Mouse (Mus musculus) liver, embryonic 11.5 days (tissue): ENCODE measurements around the gene Loxl1. TPM values are rescaled to one million over a fixed set of nuclear protein-coding genes. Genes with fewer than 3 reads are reported as not detected.

ENCODE experiments used
- ATAC-seq: fragments of 200-750 bp; cut with Nextera tagmentation; replicated peaks from 2 replicates; pipeline ENCODE4 v1.8.0; 2017; ENCODE audit warnings: moderate number of reproducible peaks, mild to moderate bottlenecking, moderate TSS enrichment, moderate library complexity; ENCODE audit not compliant: low FRiP score
- DNase-seq: peaks from one replicate; pipeline ENCODE4 v3.0.0-alpha.2; 2017; ENCODE audit warnings: low spot score
- H3K27ac ChIP-seq: fragments of 300-500 bp; sonication (generic); 2 replicates; pipeline ENCODE4 v1.5.1; 2014; ENCODE audit warnings: mild to moderate bottlenecking, low read depth, low read length, control low read depth
- H3K27me3 ChIP-seq: fragments of 300-500 bp; sonication (generic); replicated peaks from 2 replicates; pipeline ENCODE4 v1.6.1; 2014; ENCODE audit warnings: low read length, mixed read lengths; ENCODE audit not compliant: control insufficient read depth, insufficient read depth
- H3K36me3 ChIP-seq: fragments of 300-500 bp; sonication (generic); 2 replicates; pipeline ENCODE4 v1.6.1; 2014; ENCODE audit warnings: mild to moderate bottlenecking, low read length, moderate library complexity, mixed read lengths; ENCODE audit not compliant: control insufficient read depth, insufficient read depth
- H3K4me1 ChIP-seq: fragments of 300-500 bp; sonication (generic); replicated peaks from 2 replicates; pipeline ENCODE4 v1.6.1; 2014; ENCODE audit warnings: low read length, mixed read lengths; ENCODE audit not compliant: control insufficient read depth, insufficient read depth
- H3K4me2 ChIP-seq: fragments of 300-500 bp; sonication (generic); 2 replicates; pipeline ENCODE4 v1.6.1; 2014; ENCODE audit warnings: mild to moderate bottlenecking, control low read depth, moderate library complexity
- H3K4me3 ChIP-seq: fragments of 300-500 bp; sonication (generic); 2 replicates; pipeline ENCODE4 v1.5.1; 2014; ENCODE audit warnings: low read depth, low read length, control low read depth
- H3K9ac ChIP-seq: fragments of 300-500 bp; sonication (generic); 2 replicates; pipeline ENCODE4 v1.6.1; 2014; ENCODE audit warnings: low read depth, low read length, control low read depth
- H3K9me3 ChIP-seq: fragments of 300-500 bp; sonication (generic); 2 replicates; pipeline ENCODE4 v1.6.1; 2016; ENCODE audit warnings: low read length, inconsistent platforms, mixed read lengths; ENCODE audit not compliant: control insufficient read depth
- WGBS: fragments of 180-500 bp; shearing (Covaris S2); extraction: QIAGEN DNeasy Blood & Tissue Kit; methylation state at CpG from one replicate; pipeline ENCODE4 v1.1.7; 2014; 5-methylcytosine and 5-hydroxymethylcytosine counted together
- polyA plus RNA-seq: library from polyadenylated mRNA; unstranded; fragments of >200 nt; fragmentation: Nextera tagmentation; extraction: Ambion mirVana; gene quantifications from 2 replicates; pipeline ENCODE4 v1.2.1, GENCODE M21; 2014

The Loxl1 gene
- polyA plus RNA-seq, 1 experiment from 2014 or later: 11.0 TPM

- no peaks in the 10 kb centered on the region for H3K36me3 ChIP-seq
- no peak overlapping the region for H3K4me3 ChIP-seq
- no peak overlapping the region for H3K9ac ChIP-seq
- H3K4me1 ChIP-seq: no peaks in the 10 kb centered on the region
- no peaks in the 10 kb centered on the region for H3K27me3 ChIP-seq
- H3K27ac ChIP-seq: no peak overlapping the region
- WGBS: 66% methylated on average over 1 of the region's 1 CpGs
- H3K4me2 ChIP-seq: no peak overlapping the region
- ATAC-seq (no peak), DNase-seq (no peak)
- no peaks in the 10 kb centered on the region for H3K9me3 ChIP-seq
Measured at GRCm38 (mm10) chr9:58289090-58289489, 23.9 kb downstream of the Loxl1 start.

GRCm38 (mm10) chr9:58283431-58283830, 29.6 kb downstream of the Loxl1 start:
- H3K4me1 ChIP-seq: no peaks in the 10 kb centered on the region
- 79% methylated on average over 7 of the region's 7 CpGs for WGBS
- no peaks in the 10 kb centered on the region for H3K36me3 ChIP-seq
- H3K9me3 ChIP-seq: no peaks in the 10 kb centered on the region
- ATAC-seq (no peak), DNase-seq (no peak)
- H3K4me3 ChIP-seq: no peak overlapping the region
- no peaks in the 10 kb centered on the region for H3K27me3 ChIP-seq
- H3K27ac ChIP-seq: no peak overlapping the region
- H3K4me2 ChIP-seq: no peak overlapping the region
- H3K9ac ChIP-seq: no peak overlapping the region

- ATAC-seq (no peak), DNase-seq (no peak)
- no peak overlapping the region for H3K4me2 ChIP-seq
- H3K4me3 ChIP-seq: no peak overlapping the region
- H3K4me1 ChIP-seq: no peaks in the 10 kb centered on the region
- no peaks in the 10 kb centered on the region for H3K36me3 ChIP-seq
- H3K27me3 ChIP-seq: no peaks in the 10 kb centered on the region
- 50% methylated on average over 3 of the region's 3 CpGs for WGBS
- no peak overlapping the region for H3K9ac ChIP-seq
- H3K27ac ChIP-seq: no peak overlapping the region
- no peaks in the 10 kb centered on the region for H3K9me3 ChIP-seq
Measured at GRCm38 (mm10) chr9:58281597-58281996, 31.4 kb downstream of the Loxl1 start.

- Histone ChIP-seq H3K4me2 (no peak overlapping the region), H3K9ac (no peak overlapping the region), H3K36me3 (no peaks in the 10 kb centered on the region), H3K27ac (no peak overlapping the region), H3K9me3 (no peaks in the 10 kb centered on the region), H3K4me3 (no peak overlapping the region), H3K27me3 (no peaks in the 10 kb centered on the region), H3K4me1 (peaks cover 3% of the 10 kb centered on the region; the same call in 1 of the 2 replicates)
- peak; percentile 71 for ATAC-seq
- 35% methylated on average over 9 of the region's 9 CpGs for WGBS
- DNase-seq: peak; percentile 59
Measured at GRCm38 (mm10) chr9:58280259-58281109, 32.5 kb downstream of the Loxl1 start.

- Histone ChIP-seq H3K36me3 (no peaks in the 10 kb centered on the region), H3K4me2 (no peak overlapping the region), H3K27me3 (no peaks in the 10 kb centered on the region), H3K4me3 (no peak overlapping the region), H3K27ac (no peak overlapping the region), H3K9ac (no peak overlapping the region), H3K4me1 (peaks cover 7% of the 10 kb centered on the region; the same call in 1 of the 2 replicates), H3K9me3 (no peaks in the 10 kb centered on the region)
- WGBS: 62% methylated on average over 5 of the region's 5 CpGs
- ATAC-seq: no peak
- DNase-seq: no peak
Measured at GRCm38 (mm10) chr9:58279780-58280179, 33.2 kb downstream of the Loxl1 start.

DNA sequence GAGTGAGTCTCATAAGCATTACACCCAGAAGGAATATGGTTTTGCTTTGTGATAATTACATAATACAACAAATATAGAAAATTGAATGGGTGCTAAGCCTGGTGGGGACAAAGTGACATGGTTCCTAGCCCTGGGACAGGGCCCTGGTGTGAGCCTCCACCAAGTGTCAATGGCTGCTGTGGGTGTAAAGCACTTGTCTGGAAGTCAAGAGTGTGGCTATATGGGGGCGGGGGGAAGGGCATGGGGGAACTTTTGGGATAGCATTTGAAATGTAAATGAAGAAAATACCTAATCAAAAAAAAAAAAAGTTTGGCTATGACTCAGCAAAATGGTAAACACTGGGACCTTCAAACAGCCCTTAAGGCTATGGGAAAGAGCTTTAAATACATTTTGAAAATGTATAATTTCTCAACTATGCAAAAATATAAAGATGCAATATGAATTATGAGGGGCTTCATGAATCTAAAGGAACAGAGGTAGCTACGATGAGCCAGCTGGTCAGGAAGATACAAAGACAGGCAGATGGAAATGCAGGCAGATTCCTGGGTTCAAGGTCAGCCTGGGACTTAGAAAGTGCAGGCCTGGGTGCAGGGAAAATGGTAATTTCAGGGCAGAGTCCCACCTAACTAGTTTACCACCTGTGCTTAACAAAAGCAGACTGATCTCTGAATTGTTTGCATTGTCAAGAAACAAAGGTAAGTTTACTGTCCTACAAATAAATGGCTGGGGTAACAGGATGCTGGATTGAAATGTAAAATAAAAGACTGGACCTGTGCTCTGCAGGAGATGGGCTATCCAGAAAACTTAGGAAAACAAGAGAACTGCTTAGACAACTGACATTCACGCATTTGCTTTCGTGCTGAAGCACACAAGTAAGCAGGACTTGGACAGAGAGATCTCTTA, 33.9 kb downstream of the Loxl1 start:
- Histone ChIP-seq H3K36me3 (no peaks in the 10 kb centered on the region), H3K4me2 (no peak overlapping the region), H3K9ac (no peak overlapping the region), H3K27ac (no peak overlapping the region), H3K27me3 (no peaks in the 10 kb centered on the region), H3K9me3 (no peaks in the 10 kb centered on the region), H3K4me3 (no peak overlapping the region), H3K4me1 (peaks cover 10% of the 10 kb centered on the region; the same call in 1 of the 2 replicates)
- no peak for DNase-seq
- WGBS: 71% methylated on average over 4 of the region's 4 CpGs
- no peak for ATAC-seq

DNA sequence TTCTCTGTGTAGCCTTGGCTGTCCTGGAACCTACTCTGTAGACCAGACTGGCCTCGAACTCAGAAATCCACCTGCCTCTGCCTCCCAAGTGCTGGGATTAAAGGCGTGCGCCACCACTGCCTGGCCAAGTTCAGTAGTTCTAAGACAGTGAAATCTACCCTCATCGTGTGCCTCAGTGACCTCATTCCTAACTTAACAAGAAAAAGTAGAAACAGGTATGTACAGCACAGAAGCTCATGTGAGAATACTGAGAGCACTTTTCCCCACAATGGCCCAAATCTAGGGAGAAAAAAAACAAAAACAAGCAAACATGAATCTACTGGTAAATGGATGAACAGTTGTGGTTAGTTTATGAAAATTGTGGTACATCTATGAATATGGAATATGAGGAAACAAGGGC, 34.7 kb downstream of the Loxl1 start:
- Histone ChIP-seq H3K36me3 (no peaks in the 10 kb centered on the region), H3K27me3 (no peaks in the 10 kb centered on the region), H3K4me2 (no peak overlapping the region), H3K4me1 (peaks cover 10% of the 10 kb centered on the region; the same call in 1 of the 2 replicates), H3K4me3 (no peak overlapping the region), H3K9ac (no peak overlapping the region), H3K27ac (no peak overlapping the region), H3K9me3 (no peaks in the 10 kb centered on the region)
- WGBS: 93% methylated on average over 4 of the region's 4 CpGs
- DNase-seq (no peak), ATAC-seq (no peak)

- Histone ChIP-seq H3K4me1 (peaks cover 12% of the 10 kb centered on the region), H3K9ac (no peak overlapping the region), H3K9me3 (no peaks in the 10 kb centered on the region), H3K4me2 (no peak overlapping the region), H3K4me3 (no peak overlapping the region), H3K36me3 (no peaks in the 10 kb centered on the region), H3K27ac (no peak overlapping the region), H3K27me3 (no peaks in the 10 kb centered on the region)
- no peak for ATAC-seq
- DNase-seq: no peak
- WGBS: 62% methylated on average over 5 of the region's 5 CpGs
Measured at GRCm38 (mm10) chr9:58276346-58276745, 36.6 kb downstream of the Loxl1 start.
